Mouse (Mus musculus): ENCODE results near the gene Sox6.

Sox6 gene

DNA sequence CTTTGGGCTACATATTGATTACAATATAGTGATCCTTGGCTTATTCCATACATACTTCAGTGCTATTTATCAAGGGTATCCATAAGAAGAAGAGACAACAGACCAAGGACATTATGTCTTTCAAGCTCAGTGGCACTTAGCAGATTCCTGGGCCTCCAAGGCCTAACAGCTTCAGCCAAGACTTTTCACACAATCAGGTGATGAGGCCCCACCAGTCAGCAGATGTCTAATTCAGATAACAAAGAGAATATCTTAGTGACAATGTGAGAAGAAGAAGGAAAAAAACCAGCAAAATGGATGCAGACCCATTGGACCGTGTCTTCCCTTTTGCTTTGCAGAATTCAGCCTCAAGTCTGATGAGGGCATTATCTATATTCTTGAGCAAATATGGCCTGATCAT lies 150.0 kb downstream of the Sox6 start:
- DNase-seq, result no peak

DNA sequence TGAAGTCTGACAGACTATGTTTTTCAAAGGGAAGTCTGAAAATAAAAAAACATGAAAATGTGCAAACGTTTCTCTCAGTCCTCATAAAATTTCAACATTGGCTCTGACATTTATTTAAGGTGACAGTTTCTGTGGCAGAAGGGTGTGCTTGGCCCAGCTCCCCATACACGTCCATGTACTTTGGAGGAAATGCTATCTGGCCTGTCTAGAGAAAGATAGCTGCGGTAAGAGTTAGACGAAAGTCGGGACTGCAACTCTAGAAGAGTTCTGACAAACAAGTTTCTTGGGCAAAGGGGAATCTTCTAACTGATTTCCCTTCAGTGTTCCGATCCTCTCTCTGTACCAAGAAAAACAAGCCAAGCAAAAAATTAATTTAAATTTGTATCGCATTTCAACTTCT lies 150.5 kb downstream of the Sox6 start:
- DNase-seq, result no peak

GRCm38 (mm10) chr7:115872903-115873302 lies 165.7 kb downstream of the Sox6 start:
- no peak for DNase-seq

GRCm38 (mm10) chr7:115868504-115868903 lies 170.1 kb downstream of the Sox6 start:
- peak; percentile 37 for DNase-seq

DNA sequence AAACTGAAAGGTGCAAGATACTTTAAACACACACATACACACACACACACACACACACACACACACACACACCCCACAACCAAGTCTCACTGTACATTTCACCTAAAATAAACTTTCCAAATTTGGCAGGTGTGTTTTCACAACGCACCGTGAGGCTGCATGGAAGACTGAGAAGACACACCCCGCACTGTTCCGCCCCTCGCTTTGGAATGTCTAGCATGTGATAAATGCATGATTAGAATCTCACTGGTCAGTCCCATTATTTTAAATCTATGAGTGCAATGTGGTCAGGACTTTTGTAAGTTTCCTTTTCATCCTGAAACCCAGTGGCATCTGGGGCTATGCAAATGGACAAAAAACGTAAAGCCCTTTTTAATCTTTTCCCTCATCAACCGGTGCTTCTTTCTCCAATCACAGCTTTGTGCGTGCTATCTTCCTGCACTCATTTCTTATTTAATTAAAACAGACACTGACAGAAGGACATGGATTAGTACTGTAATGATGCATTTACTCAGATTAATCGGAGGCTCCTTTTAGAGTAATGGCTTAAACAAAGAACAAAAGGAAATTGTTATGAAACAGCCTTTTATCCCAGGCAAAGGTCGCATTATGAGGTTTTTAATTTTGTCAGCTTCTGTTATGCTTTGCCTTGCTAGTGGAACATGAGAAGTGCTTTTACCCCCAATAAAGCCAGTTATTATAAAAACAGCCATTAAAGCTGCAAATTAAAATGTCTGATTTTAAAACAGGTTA lies 170.9 kb downstream of the Sox6 start:
- peak; percentile 41 for DNase-seq

GRCm38 (mm10) chr7:115866698-115867500 lies 171.7 kb downstream of the Sox6 start:
- peak; percentile 37 for DNase-seq

- DNase-seq, result no peak
These were observed 172.5 kb downstream of the Sox6 start for GRCm38 (mm10) chr7:115865979-115866697.

- DNase-seq, result no peak
These were observed 173.4 kb downstream of the Sox6 start for GRCm38 (mm10) chr7:115865231-115865630.

GRCm38 (mm10) chr7:115864411-115864810 lies 174.2 kb downstream of the Sox6 start:
- DNase-seq, result no peak

DNA sequence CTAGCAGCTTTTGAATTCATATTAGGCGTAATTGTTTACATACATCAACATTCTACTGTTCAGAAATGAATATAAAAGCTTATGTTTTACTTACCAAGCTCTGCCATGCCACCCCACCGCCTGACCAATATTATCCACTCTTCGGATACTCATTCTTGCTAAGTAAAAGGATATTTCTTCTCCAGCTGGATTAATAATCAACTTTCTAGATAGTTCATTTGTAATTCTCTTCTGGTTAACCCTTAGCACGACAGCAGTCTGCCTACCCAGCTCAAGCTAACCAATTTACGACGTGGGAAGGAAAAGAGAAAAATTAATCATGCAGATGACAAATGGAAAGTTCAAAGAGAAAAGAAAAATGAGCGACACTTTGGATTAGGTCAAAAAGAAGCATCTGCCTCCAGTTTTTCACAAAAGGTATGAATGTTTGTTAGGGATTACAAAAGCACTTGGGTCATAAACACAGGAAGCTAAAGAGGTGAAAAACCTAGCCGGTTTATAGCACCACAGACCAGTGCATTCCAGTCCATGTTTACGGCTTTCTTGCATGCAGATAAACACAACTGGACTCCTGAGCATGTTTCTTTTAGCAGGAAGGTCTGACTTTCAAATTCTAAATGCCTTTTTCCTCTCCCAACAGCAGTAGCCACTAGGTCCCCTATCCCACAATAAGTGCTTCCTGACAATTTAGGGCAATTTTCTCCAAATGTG lies 178.8 kb downstream of the Sox6 start:
- DNase-seq, result peak; percentile 59

DNA sequence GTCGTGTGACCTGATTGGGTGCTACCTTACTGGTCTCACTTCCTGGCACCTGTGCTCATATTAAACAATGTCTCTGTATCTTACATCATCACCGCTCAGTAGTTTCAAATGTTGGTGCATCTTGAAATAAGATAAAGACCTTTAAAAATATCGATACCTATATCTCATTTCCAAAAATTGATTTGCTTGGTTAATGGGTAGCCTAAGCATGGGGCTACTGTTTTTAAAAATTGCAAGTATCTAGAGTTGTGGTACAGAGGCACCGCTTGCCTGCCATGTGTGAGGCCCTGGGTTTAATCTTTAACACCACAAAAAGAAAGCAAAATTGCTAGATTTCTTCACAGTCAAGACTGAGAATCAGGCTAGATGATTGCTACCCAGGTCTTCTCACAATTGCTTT lies 187.5 kb downstream of the Sox6 start:
- DNase-seq, result no peak

- DNase-seq, result no peak
These were observed 192.7 kb downstream of the Sox6 start for GRCm38 (mm10) chr7:115845791-115846366.

GRCm38 (mm10) chr7:115844910-115845309 lies 193.7 kb downstream of the Sox6 start:
- no peak for DNase-seq

- peak; percentile 73 for DNase-seq
These were observed 194.2 kb downstream of the Sox6 start for GRCm38 (mm10) chr7:115844431-115844830.

GRCm38 (mm10) chr7:115842251-115842650 lies 196.3 kb downstream of the Sox6 start:
- no peak for DNase-seq

- DNase-seq, result no peak
These were observed 198.0 kb downstream of the Sox6 start for GRCm38 (mm10) chr7:115840613-115841012.

- no peak for DNase-seq
These were observed 203.6 kb downstream of the Sox6 start for GRCm38 (mm10) chr7:115835005-115835404.

GRCm38 (mm10) chr7:115833701-115834100 lies 204.9 kb downstream of the Sox6 start:
- no peak for DNase-seq

DNA sequence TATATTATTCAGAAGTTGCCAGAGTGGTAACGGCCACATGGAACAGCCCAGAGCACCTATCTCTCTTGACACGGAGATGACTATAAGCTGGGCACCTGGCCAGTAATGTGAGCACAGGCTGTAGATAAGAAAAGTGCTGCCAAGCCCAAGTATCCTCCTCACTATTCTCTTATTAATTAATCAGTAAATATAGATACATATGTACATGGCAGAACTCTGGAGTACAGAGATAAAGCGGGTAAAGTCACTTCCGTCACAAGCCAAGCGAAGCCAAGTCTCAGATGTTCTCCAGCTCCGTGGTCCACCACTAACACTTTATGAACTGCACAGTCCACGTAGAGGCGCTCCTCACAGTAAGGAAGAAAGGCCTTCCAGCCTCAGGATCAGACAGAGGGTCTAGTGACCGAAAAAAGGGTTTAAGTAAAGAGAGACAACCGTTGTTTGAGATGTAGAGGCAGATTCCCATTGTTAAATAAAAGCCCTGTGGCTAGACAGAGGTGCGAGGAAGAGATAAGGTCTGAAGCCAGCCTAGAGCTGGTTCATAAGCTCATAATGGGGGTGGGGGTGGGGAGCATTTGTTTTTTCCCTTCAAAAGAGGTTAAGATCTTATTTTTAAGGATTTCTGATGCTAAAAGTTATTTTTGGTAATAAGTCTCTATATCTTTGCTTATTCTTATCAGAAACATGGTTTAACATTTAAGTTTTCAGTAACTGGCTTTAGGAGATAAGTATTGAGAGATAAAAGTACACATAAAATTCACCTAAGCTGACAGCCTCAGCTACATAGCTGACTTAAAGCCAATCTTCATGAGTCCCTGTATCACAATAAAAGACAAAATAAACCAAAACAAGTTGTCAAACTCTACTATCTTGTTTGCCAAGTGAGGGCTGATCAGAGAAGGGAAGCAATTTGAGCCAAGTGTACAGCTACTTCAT lies 207.4 kb downstream of the Sox6 start:
- DNase-seq, result no peak

DNA sequence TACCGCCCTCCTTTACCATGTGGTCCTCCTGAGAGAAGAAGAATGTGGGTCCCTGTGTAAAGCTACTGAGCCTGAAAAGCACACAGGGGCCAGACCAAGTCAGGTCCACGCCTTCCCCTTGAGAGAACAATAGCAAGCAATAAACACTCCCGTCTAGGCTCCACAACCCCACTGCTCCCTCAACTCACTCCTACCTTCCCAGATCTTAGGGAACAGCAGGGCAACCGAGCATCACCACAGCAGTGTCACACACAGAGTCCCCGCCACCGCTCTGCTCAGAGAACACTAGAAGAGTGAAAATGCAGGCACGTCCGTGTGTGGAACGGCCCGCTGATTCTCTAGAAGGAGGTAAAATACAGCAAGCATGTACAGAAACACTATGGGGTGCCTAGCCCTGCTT lies 208.2 kb downstream of the Sox6 start:
- no peak for DNase-seq

DNA sequence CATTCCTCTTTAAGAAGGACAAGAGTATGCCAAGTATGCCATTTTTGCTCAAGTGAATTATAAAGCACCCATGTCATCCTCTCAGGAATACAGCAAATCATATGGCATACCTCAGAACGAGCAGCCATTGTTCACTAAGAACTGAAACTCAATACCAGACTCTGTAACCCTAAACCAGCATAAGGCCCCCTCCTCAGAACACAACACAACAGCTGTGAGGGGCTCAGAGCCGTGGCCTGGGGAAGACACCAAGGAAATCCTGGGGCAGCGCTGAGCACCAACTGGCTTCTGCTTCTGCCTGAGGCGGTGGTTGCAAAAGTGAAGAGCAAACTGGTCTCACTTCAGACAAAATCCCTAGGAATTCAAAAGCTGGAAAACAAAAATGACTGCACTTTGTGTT lies 208.8 kb downstream of the Sox6 start:
- no peak for DNase-seq
